Mouse (Mus musculus) skeletal muscle tissue, adult 2 months (tissue): Measurements from ENCODE around the gene Pttg1.

Experiments
- DNase-seq: peaks from one replicate; pipeline ENCODE4 v3.0.0-alpha.2; 2012; ENCODE audit warnings: low read depth, low spot score

Gene Pttg1

GRCm38 (mm10) chr11:43377083-43377850 is 48.8 kb downstream of the Pttg1 start:
- no peak for DNase-seq

- DNase-seq, result no peak
Measured at GRCm38 (mm10) chr11:43376598-43376997, 49.5 kb downstream of the Pttg1 start.

DNA sequence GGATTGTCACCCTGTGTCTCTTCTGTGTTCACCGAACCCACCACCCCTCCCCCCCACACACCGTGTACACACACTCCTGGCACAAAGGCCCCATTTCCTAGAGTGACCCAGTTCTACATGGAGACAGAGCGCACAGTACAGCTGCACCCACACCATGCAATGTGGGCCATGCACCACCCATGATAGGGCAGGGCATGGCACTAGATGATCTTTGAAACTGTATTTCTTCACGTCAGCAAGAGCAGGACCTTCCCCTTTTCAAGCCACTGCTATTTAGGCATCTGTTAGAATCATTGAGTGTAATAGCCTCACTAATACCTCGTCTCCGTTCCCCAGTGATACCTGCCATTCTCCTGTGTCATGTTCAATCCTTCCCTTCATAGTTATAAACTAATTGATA is 51.1 kb downstream of the Pttg1 start:
- DNase-seq, result no peak

DNA sequence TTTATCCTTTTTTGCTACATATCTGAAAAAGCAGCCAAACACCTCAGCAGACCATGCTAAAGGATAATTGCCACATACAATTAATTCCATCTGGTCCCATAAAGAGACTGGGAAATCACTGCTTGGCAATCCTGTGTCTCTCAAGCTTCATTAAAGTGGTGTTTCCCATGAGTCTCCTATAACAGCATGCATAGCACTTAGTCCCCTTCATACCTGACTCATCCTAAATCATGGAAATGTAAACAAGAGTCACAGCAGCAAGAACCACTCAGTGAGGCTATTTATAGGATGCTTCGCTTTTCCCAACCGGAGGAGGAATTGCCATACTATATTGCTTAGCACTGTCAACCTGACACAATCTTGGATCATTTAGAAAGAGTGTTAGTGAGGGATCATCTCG is 52.7 kb downstream of the Pttg1 start:
- no peak for DNase-seq

GRCm38 (mm10) chr11:43371807-43372206 is 54.2 kb downstream of the Pttg1 start:
- DNase-seq, result no peak
